Mouse (Mus musculus) cerebral cortex, adult 2 months (tissue): ENCODE data around the gene Bcat2.

ENCODE experiments used
- WGBS: fragments of 180-500 bp; shearing (Covaris S2); methylation state at CpG from one replicate; pipeline ENCODE4 v1.1.7; 2018; 5-methylcytosine and 5-hydroxymethylcytosine counted together

Gene Bcat2

GRCm38 (mm10) chr7:45587631-45588592 lies 18.0 kb downstream of the Bcat2 start:
- 95% methylated on average over 23 of the region's 23 CpGs for WGBS

GRCm38 (mm10) chr7:45589173-45589572 lies 19.2 kb downstream of the Bcat2 start:
- under 1% methylated on average over 19 of the region's 19 CpGs for WGBS

- 94% methylated on average over 5 of the region's 5 CpGs for WGBS
Observed at GRCm38 (mm10) chr7:45589898-45590297, 19.9 kb downstream of the Bcat2 start.

GRCm38 (mm10) chr7:45590874-45591273 lies 20.9 kb downstream of the Bcat2 start:
- 64% methylated on average over 3 of the region's 3 CpGs for WGBS

GRCm38 (mm10) chr7:45591880-45592279 lies 21.9 kb downstream of the Bcat2 start:
- 86% methylated on average over 7 of the region's 7 CpGs for whole genome bisulfite sequencing

- WGBS = 23% methylated on average over 10 of the region's 10 CpGs
Observed at GRCm38 (mm10) chr7:45593118-45593815, 23.3 kb downstream of the Bcat2 start.

- WGBS = 87% methylated on average over 4 of the region's 4 CpGs
Observed at GRCm38 (mm10) chr7:45595176-45595575, 25.2 kb downstream of the Bcat2 start.

GRCm38 (mm10) chr7:45596107-45596506 lies 26.2 kb downstream of the Bcat2 start:
- 94% methylated on average over 1 of the region's 1 CpGs for WGBS

GRCm38 (mm10) chr7:45597013-45597412 lies 27.1 kb downstream of the Bcat2 start:
- WGBS = 94% methylated on average over 5 of the region's 5 CpGs

GRCm38 (mm10) chr7:45597527-45597926 lies 27.6 kb downstream of the Bcat2 start:
- 91% methylated on average over 6 of the region's 6 CpGs for WGBS

- 75% methylated on average over 18 of the region's 18 CpGs for WGBS
Observed at GRCm38 (mm10) chr7:45598960-45599879, 29.3 kb downstream of the Bcat2 start.

GRCm38 (mm10) chr7:45605704-45606289 lies 35.8 kb downstream of the Bcat2 start:
- WGBS = 82% methylated on average over 9 of the region's 9 CpGs

GRCm38 (mm10) chr7:45609511-45609910 lies 39.6 kb downstream of the Bcat2 start:
- 88% methylated on average over 1 of the region's 1 CpGs for WGBS

- 53% methylated on average over 6 of the region's 6 CpGs for WGBS
Observed at GRCm38 (mm10) chr7:45616277-45616676, 46.3 kb downstream of the Bcat2 start.

GRCm38 (mm10) chr7:45617042-45617695 lies 47.2 kb downstream of the Bcat2 start, which contains the start of gene Fut1:
Gene Fut1, plus strand, starts transcription at chr7:45617289.
- 8% methylated on average over 31 of the region's 31 CpGs for WGBS

- 91% methylated on average over 5 of the region's 5 CpGs for WGBS
Observed at GRCm38 (mm10) chr7:45618316-45618715, 48.4 kb downstream of the Bcat2 start.

- 96% methylated on average over 5 of the region's 5 CpGs for WGBS
Observed at GRCm38 (mm10) chr7:45619592-45619991, 49.6 kb downstream of the Bcat2 start.

- 37% methylated on average over 9 of the region's 9 CpGs for WGBS
Observed at GRCm38 (mm10) chr7:45621443-45621842, 51.5 kb downstream of the Bcat2 start, which contains the start of gene Izumo1. Gene Izumo1, plus strand, starts transcription at chr7:45621811.

- 94% methylated on average over 11 of the region's 11 CpGs for WGBS
Observed at GRCm38 (mm10) chr7:45623507-45623906, 53.6 kb downstream of the Bcat2 start.

- 98% methylated on average over 3 of the region's 3 CpGs for WGBS
Observed at GRCm38 (mm10) chr7:45624718-45625117, 54.8 kb downstream of the Bcat2 start.

GRCm38 (mm10) chr7:45625481-45625880 lies 55.5 kb downstream of the Bcat2 start:
- 90% methylated on average over 8 of the region's 8 CpGs for WGBS
